Mouse (Mus musculus): ENCODE results near the gene Irf9. TPM values are rescaled to one million over a fixed set of nuclear protein-coding genes. Genes with fewer than 3 reads are reported as not detected.

The Irf9 gene
- total and polyA plus RNA-seq, 2 experiments from 2014 or later, result 7.0 to 18.1 TPM

- Histone ChIP-seq H3K9me3 (ENCODE audit: low read length) (no peaks in the 10 kb centered on the region), H3K9ac (no peak overlapping the region), H3K4me3 (ENCODE audit: low read depth, low read length) (no peak overlapping the region), H3K4me1 (ENCODE audit: insufficient read depth) (no peaks in the 10 kb centered on the region; the same call in 1 of the 2 replicates), H3K27me3 (ENCODE audit: insufficient read depth, low read length) (no peaks in the 10 kb centered on the region), H3K36me3 (ENCODE audit: insufficient read depth) (peaks cover 19% of the 10 kb centered on the region), H3K4me2 (ENCODE audit: low read depth) (no peak overlapping the region), H3K27ac (ENCODE audit: low read depth, low read length) (no peak overlapping the region)
- ATAC-seq (no peak), DNase-seq (no peak)
- TF ChIP-seq CTCF (IDR thresholded peaks at IDR 0.05; ENCODE audit: low read depth), result no peak
- WGBS, result 94% methylated on average over 16 of the region's 16 CpGs
Measured at GRCm38 (mm10) chr14:55580731-55581130, 22.6 kb upstream of the Irf9 start.

- Histone ChIP-seq H3K4me2 (ENCODE audit: low read depth) (no peak overlapping the region), H3K27me3 (ENCODE audit: insufficient read depth, low read length) (no peaks in the 10 kb centered on the region), H3K4me1 (ENCODE audit: insufficient read depth) (no peaks in the 10 kb centered on the region; the same call in 1 of the 2 replicates), H3K9ac (no peak overlapping the region), H3K27ac (ENCODE audit: low read depth, low read length) (no peak overlapping the region), H3K9me3 (ENCODE audit: low read length) (no peaks in the 10 kb centered on the region), H3K36me3 (ENCODE audit: insufficient read depth) (peaks cover 19% of the 10 kb centered on the region), H3K4me3 (ENCODE audit: low read depth, low read length) (no peak overlapping the region)
- DNase-seq, result no peak
- WGBS, result 73% methylated on average over 9 of the region's 9 CpGs
- no peak for ATAC-seq
- TF ChIP-seq CTCF (IDR thresholded peaks at IDR 0.05; ENCODE audit: low read depth), result peak; percentile 36
Measured at GRCm38 (mm10) chr14:55581981-55582681, 21.2 kb upstream of the Irf9 start.

- H3K4me1 ChIP-seq (ENCODE audit: insufficient read depth), result no peaks in the 10 kb centered on the region
- H3K9ac ChIP-seq, result peak overlapping the region; percentile 60
- H3K36me3 ChIP-seq (ENCODE audit: insufficient read depth), result peaks cover 19% of the 10 kb centered on the region
- peak overlapping the region; percentile 68 for H3K4me2 ChIP-seq (ENCODE audit: low read depth)
- no peak for TF ChIP-seq CTCF (IDR thresholded peaks at IDR 0.05; ENCODE audit: low read depth)
- no peaks in the 10 kb centered on the region for H3K9me3 ChIP-seq (ENCODE audit: low read length)
- no peak overlapping the region for H3K27ac ChIP-seq (ENCODE audit: low read depth, low read length)
- WGBS, result 42% methylated on average over 5 of the region's 5 CpGs
- H3K27me3 ChIP-seq (ENCODE audit: insufficient read depth, low read length), result no peaks in the 10 kb centered on the region
- ATAC-seq (0 out of 2 replicates have a peak, but pooled peaks have one; percentile 2), DNase-seq (no peak)
- peak overlapping the region; percentile 48 for H3K4me3 ChIP-seq (ENCODE audit: low read depth, low read length)
Measured at GRCm38 (mm10) chr14:55584303-55584701, 19.1 kb upstream of the Irf9 start.

GRCm38 (mm10) chr14:55584702-55585565 lies 18.4 kb upstream of the Irf9 start, which contains the start of gene Emc9:
TSS of gene Emc9 (minus strand) at chr14:55585302.
- WGBS, result 5% methylated on average over 43 of the region's 43 CpGs
- no peak for DNase-seq
- no peaks in the 10 kb centered on the region for H3K9me3 ChIP-seq (ENCODE audit: low read length)
- no peak for TF ChIP-seq CTCF (IDR thresholded peaks at IDR 0.05; ENCODE audit: low read depth)
- no peaks in the 10 kb centered on the region for H3K27me3 ChIP-seq (ENCODE audit: insufficient read depth, low read length)
- peaks cover 17% of the 10 kb centered on the region for H3K36me3 ChIP-seq (ENCODE audit: insufficient read depth)
- H3K9ac ChIP-seq, result peak within 1 kb of the TSS; percentile 60
- 0 out of 2 replicates have a peak within 1 kb of the TSS, but pooled peaks have one; percentile 3 for H3K27ac ChIP-seq (ENCODE audit: low read depth, low read length)
- peak; percentile 89 for ATAC-seq
- H3K4me3 ChIP-seq (ENCODE audit: low read depth, low read length), result peak within 1 kb of the TSS; percentile 48
- peaks cover 2% of the 10 kb centered on the region; the same call in 1 of the 2 replicates for H3K4me1 ChIP-seq (ENCODE audit: insufficient read depth)
- H3K4me2 ChIP-seq (ENCODE audit: low read depth), result peak within 1 kb of the TSS; percentile 68

GRCm38 (mm10) chr14:55585566-55585960 lies 17.8 kb upstream of the Irf9 start:
- ATAC-seq, result no peak
- no peak overlapping the region for H3K27ac ChIP-seq (ENCODE audit: low read depth, low read length)
- H3K36me3 ChIP-seq (ENCODE audit: insufficient read depth), result peaks cover 10% of the 10 kb centered on the region
- H3K4me3 ChIP-seq (ENCODE audit: low read depth, low read length), result peak overlapping the region; percentile 48
- peaks cover 5% of the 10 kb centered on the region; the same call in 1 of the 2 replicates for H3K4me1 ChIP-seq (ENCODE audit: insufficient read depth)
- no peaks in the 10 kb centered on the region for H3K27me3 ChIP-seq (ENCODE audit: insufficient read depth, low read length)
- WGBS, result 68% methylated on average over 6 of the region's 6 CpGs
- H3K4me2 ChIP-seq (ENCODE audit: low read depth), result peak overlapping the region; percentile 68
- no peaks in the 10 kb centered on the region for H3K9me3 ChIP-seq (ENCODE audit: low read length)
- no peak overlapping the region for H3K9ac ChIP-seq
- DNase-seq, result no peak
- no peak for TF ChIP-seq CTCF (IDR thresholded peaks at IDR 0.05; ENCODE audit: low read depth)

GRCm38 (mm10) chr14:55586149-55586548 lies 17.2 kb upstream of the Irf9 start:
- no peak for TF ChIP-seq CTCF (IDR thresholded peaks at IDR 0.05; ENCODE audit: low read depth)
- H3K4me3 ChIP-seq (ENCODE audit: low read depth, low read length), result no peak overlapping the region
- peaks cover 7% of the 10 kb centered on the region for H3K36me3 ChIP-seq (ENCODE audit: insufficient read depth)
- H3K9ac ChIP-seq, result no peak overlapping the region
- no peaks in the 10 kb centered on the region for H3K27me3 ChIP-seq (ENCODE audit: insufficient read depth, low read length)
- no peaks in the 10 kb centered on the region for H3K9me3 ChIP-seq (ENCODE audit: low read length)
- DNase-seq, result no peak
- H3K4me1 ChIP-seq (ENCODE audit: insufficient read depth), result peaks cover 5% of the 10 kb centered on the region; the same call in 1 of the 2 replicates
- no peak overlapping the region for H3K4me2 ChIP-seq (ENCODE audit: low read depth)
- no peak for ATAC-seq
- no peak overlapping the region for H3K27ac ChIP-seq (ENCODE audit: low read depth, low read length)
- 96% methylated on average over 2 of the region's 2 CpGs for WGBS

All from forebrain, postnatal 0 days (tissue).